12 mouse cellular contexts compared by ENCODE assay signal in genomic region chr16:13196626-13197025, GRCm38 (mm10). TPM values are rescaled to one million over a fixed set of nuclear protein-coding genes. Genes with fewer than 3 reads are reported as not detected.
DNase-seq lines count a peak whose midpoint lies in the region; ATAC-seq lines count a peak whose summit lies in the region.
"Had no signal": no experiment of that assay in that cellular context is flagged by ENCODE, and none has a peak within 500 bp of the region (broad histone marks: within the 10 kb centered on the region; RNA-seq: fewer than 3 reads in every experiment).

No protein-coding gene starts in this region.

- H3K9me3 ChIP-seq in hindbrain, embryonic 15.5 days, result no peaks in the 10 kb centered on the region
- no peaks in the 10 kb centered on the region for H3K9me3 ChIP-seq in hindbrain, embryonic 12.5 days (replicated peaks)
- H3K9me3 ChIP-seq in forebrain, embryonic 15.5 days, result no peaks in the 10 kb centered on the region
- H3K9me3 ChIP-seq: limb, embryonic 13.5 days; lung, embryonic 15.5 days; stomach, embryonic 15.5 days had no signal

- no peak overlapping the region for H3K4me3 ChIP-seq in hindbrain, embryonic 15.5 days
- H3K4me3 ChIP-seq in hindbrain, embryonic 12.5 days, result no peak overlapping the region
- H3K4me3 ChIP-seq in forebrain, embryonic 15.5 days, result no peak overlapping the region
- H3K4me3 ChIP-seq: limb, embryonic 13.5 days; lung, embryonic 15.5 days; stomach, embryonic 15.5 days had no signal

- no peak for ATAC-seq in hindbrain, embryonic 15.5 days (ENCODE audit: low FRiP score, low read depth)
- ATAC-seq in hindbrain, embryonic 12.5 days (ENCODE audit: low FRiP score), result no peak
- ATAC-seq in forebrain, embryonic 15.5 days (replicated peaks), result no peak
- ATAC-seq in megakaryocyte progenitor cell, adult 5-6 weeks (replicated peaks; ENCODE audit: poor library complexity), result no peak
- ATAC-seq: CD4-positive, CD25-positive, alpha-beta regulatory T cell, adult 4 months had no signal

- DNase-seq in brain, adult 2 months (ENCODE audit: low read depth, low spot score), result peak; percentile 91
- peak; percentile 70 to 84 for DNase-seq in left cerebral cortex, postnatal 14 days (ENCODE audit: low spot score in 2 of 2)
- no peak for DNase-seq in embryo, embryonic 10.5 days (ENCODE audit: low spot score)
- DNase-seq: embryo, embryonic 11 days had no signal

- intact Hi-C loops in left cerebral cortex, postnatal 14 days (cut with DNase I), result loop anchor here (2.0 kb wide), 1 partner anchor 36 kb away; no protein-coding TSS in a partner anchor

- H3K36me3 ChIP-seq in hindbrain, embryonic 15.5 days, result no peaks in the 10 kb centered on the region
- H3K36me3 ChIP-seq in hindbrain, embryonic 12.5 days, result no peaks in the 10 kb centered on the region
- H3K36me3 ChIP-seq in forebrain, embryonic 15.5 days, result no peaks in the 10 kb centered on the region
- H3K36me3 ChIP-seq: limb, embryonic 13.5 days; lung, embryonic 15.5 days; stomach, embryonic 15.5 days had no signal

- peaks cover 17% of the 10 kb centered on the region for H3K4me1 ChIP-seq in hindbrain, embryonic 15.5 days (replicated peaks)
- H3K4me1 ChIP-seq in hindbrain, embryonic 12.5 days, result peaks cover 15% of the 10 kb centered on the region
- H3K4me1 ChIP-seq in forebrain, embryonic 15.5 days, result peaks cover 8% of the 10 kb centered on the region; the same call in 1 of the 2 replicates

- no peak overlapping the region for H3K9ac ChIP-seq in hindbrain, embryonic 15.5 days
- H3K9ac ChIP-seq in hindbrain, embryonic 12.5 days, result no peak overlapping the region
- no peak overlapping the region for H3K9ac ChIP-seq in forebrain, embryonic 15.5 days (replicated peaks)
- H3K9ac ChIP-seq: limb, embryonic 13.5 days; lung, embryonic 15.5 days; stomach, embryonic 15.5 days had no signal

- no peaks in the 10 kb centered on the region for H3K27me3 ChIP-seq in hindbrain, embryonic 15.5 days
- H3K27me3 ChIP-seq in hindbrain, embryonic 12.5 days, result no peaks in the 10 kb centered on the region
- H3K27me3 ChIP-seq in forebrain, embryonic 15.5 days, result no peaks in the 10 kb centered on the region
- H3K27me3 ChIP-seq: limb, embryonic 13.5 days; lung, embryonic 15.5 days; stomach, embryonic 15.5 days had no signal

- H3K27ac ChIP-seq in hindbrain, embryonic 15.5 days (replicated peaks), result peak overlapping the region; percentile 46; the same call in 1 of the 2 replicates
- H3K27ac ChIP-seq in hindbrain, embryonic 12.5 days, result no peak overlapping the region
- H3K27ac ChIP-seq in forebrain, embryonic 15.5 days (replicated peaks), result peak overlapping the region; percentile 74
- H3K27ac ChIP-seq: limb, embryonic 13.5 days; stomach, embryonic 15.5 days had no signal

- no peak overlapping the region for H3K4me2 ChIP-seq in hindbrain, embryonic 15.5 days
- no peak overlapping the region for H3K4me2 ChIP-seq in hindbrain, embryonic 12.5 days (replicated peaks)
- H3K4me2 ChIP-seq in forebrain, embryonic 15.5 days (replicated peaks), result no peak overlapping the region
- H3K4me2 ChIP-seq: limb, embryonic 13.5 days; lung, embryonic 15.5 days; stomach, embryonic 15.5 days had no signal

- 42% methylated on average over 5 of the region's 5 CpGs for WGBS in hindbrain, embryonic 15.5 days
- 61% methylated on average over 5 of the region's 5 CpGs for WGBS in hindbrain, embryonic 12.5 days
- WGBS in forebrain, embryonic 15.5 days, result 53% methylated on average over 5 of the region's 5 CpGs

RNA-seq across cellular contexts. Expression of gene Mrtfb, which starts 59.7 kb away (rescaled TPM):
- 12.3 and 13.2 TPM in 2 replicates for polyA plus RNA-seq in hindbrain, embryonic 15.5 days (2015; fragmentation: Nextera tagmentation; extraction: Ambion mirVana)
- 15.9 and 18.7 TPM in 2 replicates for polyA plus RNA-seq in hindbrain, embryonic 12.5 days (2016; fragmentation: Nextera tagmentation; extraction: Ambion mirVana)
- polyA plus RNA-seq in forebrain, embryonic 15.5 days (2015; fragmentation: Nextera tagmentation; extraction: Ambion mirVana), result 12.2 and 13.3 TPM in 2 replicates
- total RNA-seq in left cerebral cortex, postnatal 14 days (2021), result 100 to 1,000 TPM; 161 to 175 TPM
- total RNA-seq in megakaryocyte progenitor cell, adult 5-6 weeks (2015), result 11.5 and 11.7 TPM in 2 replicates
- total RNA-seq in megakaryocyte progenitor cell, adult 5-6 weeks (2017), result 2.7 and 3.9 TPM in 2 replicates
